Mouse (Mus musculus): ENCODE results near the gene Shisa8.
A peak's percentile ranks its signal among the peaks of the same experiment; 100 is the strongest.

The Shisa8 gene

DNA sequence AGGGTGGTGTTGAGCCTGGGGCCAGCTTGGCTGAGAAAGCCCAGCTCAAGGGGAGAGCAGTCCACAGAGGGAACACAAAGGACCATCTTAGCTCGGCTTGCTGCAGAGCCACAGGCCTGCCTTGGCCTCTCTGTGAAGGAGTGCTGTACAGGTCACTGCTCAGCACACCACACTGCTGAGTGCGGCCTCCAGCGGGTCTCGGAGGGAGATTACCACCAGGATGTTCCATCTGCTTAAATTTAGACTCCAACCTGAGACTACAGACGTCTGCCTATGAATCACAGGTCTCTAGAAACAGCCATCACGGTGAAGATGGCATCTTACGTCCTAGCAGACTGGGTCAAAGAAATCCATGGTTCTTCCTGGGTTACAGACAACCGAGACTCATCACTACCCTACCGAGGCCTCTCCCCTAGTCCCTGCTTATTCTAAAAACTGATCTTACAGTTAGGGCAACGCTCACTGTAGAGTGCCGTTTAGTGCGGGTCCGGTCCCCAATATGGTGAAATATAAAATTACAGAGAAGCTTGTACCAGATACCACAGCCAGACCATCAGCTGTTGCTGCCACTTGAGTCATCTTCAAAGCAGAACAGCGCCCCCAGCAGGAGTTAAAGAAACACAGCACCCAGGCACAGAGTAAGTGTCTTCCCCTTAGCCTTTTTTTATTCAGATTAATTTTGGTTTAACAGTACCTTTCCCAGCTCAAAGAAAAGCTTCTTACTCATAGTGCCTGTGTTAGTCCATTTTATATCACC lies 8.7 kb upstream of the Shisa8 start:
- DNase-seq = no peak

- DNase-seq = no peak
Observed at GRCm38 (mm10) chr15:82220003-82220675, 7.5 kb upstream of the Shisa8 start.

DNA sequence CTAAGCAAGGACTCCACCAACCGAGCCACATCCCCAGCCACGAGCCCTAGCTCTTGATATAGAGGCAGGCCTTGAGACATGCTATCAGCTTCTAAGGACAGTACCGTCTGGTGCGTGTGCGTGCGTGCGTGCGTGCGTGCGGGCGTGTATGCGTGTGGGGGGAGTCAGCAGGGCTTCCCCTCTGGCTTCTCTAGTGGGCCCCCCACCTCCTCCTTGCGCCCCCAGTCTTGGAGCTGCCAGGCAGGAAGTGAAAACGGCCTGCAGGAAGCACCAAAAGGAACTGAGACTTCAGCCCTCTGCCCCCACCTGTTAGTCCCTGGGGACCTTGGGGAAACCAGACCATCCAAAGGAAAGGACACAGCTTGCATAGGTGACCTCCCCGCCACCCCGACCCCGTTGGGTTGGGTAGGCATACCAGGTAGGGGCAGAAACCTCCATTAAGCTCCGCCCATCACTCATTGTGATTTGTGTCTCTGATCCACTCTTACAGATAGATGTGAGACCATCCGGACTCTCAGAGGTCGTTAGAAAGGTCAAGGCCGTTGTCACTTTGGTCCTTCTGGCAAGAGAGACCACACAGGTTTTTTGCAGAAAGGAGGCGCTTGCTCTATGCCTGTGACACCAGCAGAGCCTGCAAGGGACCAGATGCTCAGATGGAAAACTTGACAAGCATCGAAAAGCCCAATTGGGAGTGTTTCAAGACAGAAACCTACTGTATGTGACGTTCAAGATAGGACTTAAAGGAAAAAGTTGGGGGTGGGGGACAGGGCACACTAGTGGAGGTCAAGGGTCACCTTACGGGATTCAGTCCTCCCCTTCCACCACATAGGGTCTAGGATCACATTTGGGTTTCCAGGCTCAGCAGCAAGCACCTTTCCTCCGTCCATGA lies 6.4 kb upstream of the Shisa8 start:
- DNase-seq = no peak

- no peak for DNase-seq
Observed at GRCm38 (mm10) chr15:82217980-82218379, 5.4 kb upstream of the Shisa8 start.

- DNase-seq = no peak
Observed at GRCm38 (mm10) chr15:82217039-82217438, 4.4 kb upstream of the Shisa8 start.

DNA sequence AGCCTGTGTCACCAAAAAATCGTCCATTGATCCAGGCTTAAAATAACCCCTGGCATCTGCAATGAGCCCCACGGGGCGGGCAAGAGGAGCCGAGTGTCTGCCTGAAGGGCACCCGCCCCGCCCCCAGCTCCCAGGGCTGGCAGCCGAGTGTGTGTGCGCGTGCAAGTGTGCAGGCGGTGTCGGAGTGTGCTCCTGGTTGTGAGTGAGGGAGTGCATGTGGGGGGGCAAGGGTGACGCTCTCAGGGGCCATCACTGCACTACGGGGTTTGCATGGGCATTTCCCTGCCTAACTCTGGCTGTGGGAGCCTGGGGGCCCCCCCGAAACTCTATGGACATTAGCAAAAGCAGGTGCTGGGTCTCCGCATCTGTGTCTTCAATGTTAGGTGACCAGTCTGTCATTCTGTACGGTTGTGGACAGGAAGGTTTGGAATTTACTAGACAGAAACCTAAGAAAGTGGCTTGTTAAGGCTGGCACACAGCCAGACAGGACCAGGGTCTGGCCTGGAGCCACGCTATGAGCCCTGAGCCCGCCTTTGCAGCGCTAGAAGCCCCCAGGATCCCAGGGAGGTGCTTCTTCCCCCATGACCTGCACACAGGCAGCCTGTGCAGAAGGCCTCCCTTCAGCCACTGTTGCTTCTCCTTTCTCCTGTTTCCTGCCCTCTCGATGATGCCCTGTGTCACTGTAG lies 3.7 kb upstream of the Shisa8 start:
- DNase-seq = no peak

- DNase-seq = peak; percentile 69
Observed at GRCm38 (mm10) chr15:82215332-82216046, 2.9 kb upstream of the Shisa8 start.

GRCm38 (mm10) chr15:82213222-82213621 lies 607 bp upstream of the Shisa8 start:
- peak; percentile 55 for DNase-seq

DNA sequence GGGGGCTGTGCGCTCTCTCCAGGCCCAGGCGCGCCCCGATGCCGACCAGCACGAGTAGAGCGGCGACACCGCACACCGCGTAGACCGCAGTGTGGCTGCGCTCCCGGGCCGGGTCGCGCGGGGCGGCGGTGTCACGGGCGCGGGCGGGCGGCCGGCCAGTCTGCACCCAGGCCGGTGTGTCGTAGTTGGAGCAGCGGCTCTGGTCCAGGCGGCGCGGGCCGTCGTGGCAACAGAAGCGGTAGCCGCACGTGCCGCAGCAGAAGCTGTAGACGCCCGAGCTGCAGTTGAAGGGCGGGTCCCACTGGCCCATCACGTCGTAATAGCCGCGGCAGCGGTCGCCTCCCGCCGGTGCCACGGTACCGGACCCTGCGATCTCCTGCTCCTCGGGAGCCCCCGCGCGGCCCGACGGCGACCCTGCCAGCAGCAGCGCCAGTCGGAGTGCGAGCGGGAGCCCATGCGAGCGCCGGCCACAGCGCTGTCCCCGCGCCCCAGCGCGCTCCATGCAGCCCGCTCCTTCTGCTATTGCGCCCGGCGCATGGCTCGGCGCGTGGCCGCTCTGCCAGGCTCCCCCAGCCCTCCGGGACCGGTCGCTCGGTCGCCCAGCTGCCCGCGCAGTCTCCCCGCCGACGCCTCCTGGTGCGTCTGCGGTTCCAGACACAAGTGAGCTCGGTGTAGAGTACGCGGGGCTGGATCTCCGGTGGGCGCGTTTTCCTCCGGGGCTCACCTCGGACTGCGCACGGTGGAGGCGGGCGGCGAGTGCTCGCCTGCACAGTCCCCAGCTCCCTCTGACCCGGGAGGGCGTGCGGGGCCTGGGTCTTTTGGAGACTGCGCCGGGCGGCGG lies 484 bp downstream of the Shisa8 start:
- peak; percentile 61 for DNase-seq

DNA sequence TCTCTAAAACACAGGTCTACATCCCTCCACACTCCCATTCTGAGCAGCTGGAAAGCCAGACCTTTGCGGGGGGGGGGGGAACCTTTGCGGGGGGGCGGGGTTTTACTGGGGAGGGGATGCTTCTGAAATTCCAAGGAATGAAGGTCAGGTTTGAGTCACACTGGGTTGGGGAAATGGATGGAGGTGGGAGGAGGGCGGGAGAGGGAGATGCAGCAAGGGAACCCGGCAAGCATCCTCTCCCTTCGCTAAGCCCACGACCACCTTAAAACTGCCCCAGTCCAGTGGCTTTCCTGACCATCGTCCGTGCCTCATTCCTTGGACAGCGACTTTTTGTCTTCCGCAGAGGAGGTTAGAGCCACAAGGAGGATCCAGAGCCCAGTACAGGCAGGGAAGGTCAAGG lies 1.3 kb downstream of the Shisa8 start:
- DNase-seq = no peak

- no peak for DNase-seq
Observed at GRCm38 (mm10) chr15:82210801-82211200, 1.8 kb downstream of the Shisa8 start.

- DNase-seq = peak; percentile 42
Observed at GRCm38 (mm10) chr15:82209295-82210050, 3.1 kb downstream of the Shisa8 start.

DNA sequence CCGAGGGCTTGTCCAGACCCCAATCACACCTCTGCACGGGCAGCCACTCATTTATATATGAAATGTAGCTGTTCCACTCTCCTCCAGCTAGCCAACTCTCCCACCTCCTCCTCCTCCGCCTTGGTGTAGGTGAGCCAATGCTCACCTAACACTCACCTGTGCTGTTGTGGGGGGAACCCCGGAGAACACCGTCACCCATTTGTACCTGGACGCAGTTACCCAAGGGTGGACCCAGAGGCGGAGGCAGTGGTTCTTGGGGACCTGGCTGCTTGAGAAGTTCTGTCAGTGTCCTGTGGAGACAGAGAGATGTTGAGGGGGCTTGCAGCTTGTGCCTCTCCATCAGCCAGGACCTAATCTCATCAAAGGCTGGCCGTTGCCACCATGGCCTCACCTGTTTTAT lies 4.3 kb downstream of the Shisa8 start:
- DNase-seq = no peak

DNA sequence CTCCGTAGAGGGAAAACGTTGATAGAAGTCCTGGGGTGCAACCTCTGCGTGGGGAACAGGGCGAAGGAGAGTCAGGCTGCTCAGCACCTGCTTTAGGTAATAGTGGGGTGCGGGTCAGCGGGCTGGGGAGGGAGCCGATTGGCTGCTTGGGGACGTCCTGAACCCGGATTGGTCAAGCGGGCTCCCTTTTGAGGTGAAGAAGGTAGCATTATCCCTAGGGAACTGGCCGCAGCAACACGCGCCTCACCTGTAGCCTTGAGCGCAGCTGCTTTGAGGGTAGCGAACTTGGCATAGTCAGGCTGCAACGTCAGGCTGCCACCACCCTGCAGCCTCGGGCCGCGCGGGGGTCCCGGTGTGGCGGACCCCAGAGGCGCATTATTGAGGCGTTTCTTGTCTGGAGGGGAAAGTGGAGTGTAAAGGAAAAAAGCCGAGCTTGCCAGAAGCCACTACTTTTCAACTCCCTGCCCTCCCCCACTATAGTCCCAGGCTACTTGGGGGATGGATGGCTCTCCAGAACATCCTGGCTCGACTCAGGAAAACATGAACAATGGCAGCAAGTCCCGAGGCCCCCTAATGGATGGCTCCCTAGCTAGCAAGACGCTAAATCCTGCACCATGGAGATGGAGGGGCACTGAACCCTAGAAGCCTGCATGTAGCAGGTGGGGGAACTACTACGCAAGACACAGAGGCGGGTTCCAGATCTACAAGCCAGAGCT lies 5.0 kb downstream of the Shisa8 start:
- no peak for DNase-seq

GRCm38 (mm10) chr15:82207105-82207459 lies 5.5 kb downstream of the Shisa8 start:
- DNase-seq = no peak

DNA sequence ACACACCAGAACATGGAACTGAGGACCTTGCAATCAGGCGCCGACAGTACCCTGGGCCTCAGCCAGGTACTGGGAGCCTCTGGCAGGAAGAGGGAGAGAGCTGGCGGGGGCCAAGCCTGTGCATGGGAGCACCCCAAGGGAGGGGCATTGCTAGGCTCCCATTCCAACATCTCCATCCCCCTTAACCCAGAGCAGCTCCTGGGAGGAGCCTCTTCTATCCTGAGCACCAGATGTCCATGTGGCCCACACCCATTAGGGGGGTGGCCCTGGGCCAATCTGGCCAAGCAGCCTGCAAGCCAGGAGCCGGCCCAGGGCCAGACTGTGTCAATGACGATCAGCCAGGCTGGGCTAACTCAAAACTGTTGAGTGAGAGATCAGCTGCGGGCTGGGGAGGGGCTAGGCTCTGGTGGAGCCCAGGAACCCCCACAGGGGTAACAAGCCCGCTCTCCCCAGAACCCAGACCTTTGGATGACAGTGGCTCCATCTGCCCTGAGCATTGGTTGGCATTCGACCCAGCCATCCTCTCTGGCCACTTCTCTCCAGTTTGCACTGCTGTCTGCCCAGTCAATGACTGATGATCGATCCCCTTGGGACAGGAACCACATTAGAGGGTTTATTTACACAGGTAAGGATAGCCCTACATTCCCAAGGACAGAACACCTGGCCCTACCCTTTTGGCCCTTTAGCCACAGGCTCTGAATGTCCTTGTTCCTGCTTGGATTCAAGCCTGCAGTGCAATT lies 6.1 kb downstream of the Shisa8 start:
- DNase-seq = peak; percentile 94

- no peak for DNase-seq
Observed at GRCm38 (mm10) chr15:82204680-82205371, 7.8 kb downstream of the Shisa8 start.

DNA sequence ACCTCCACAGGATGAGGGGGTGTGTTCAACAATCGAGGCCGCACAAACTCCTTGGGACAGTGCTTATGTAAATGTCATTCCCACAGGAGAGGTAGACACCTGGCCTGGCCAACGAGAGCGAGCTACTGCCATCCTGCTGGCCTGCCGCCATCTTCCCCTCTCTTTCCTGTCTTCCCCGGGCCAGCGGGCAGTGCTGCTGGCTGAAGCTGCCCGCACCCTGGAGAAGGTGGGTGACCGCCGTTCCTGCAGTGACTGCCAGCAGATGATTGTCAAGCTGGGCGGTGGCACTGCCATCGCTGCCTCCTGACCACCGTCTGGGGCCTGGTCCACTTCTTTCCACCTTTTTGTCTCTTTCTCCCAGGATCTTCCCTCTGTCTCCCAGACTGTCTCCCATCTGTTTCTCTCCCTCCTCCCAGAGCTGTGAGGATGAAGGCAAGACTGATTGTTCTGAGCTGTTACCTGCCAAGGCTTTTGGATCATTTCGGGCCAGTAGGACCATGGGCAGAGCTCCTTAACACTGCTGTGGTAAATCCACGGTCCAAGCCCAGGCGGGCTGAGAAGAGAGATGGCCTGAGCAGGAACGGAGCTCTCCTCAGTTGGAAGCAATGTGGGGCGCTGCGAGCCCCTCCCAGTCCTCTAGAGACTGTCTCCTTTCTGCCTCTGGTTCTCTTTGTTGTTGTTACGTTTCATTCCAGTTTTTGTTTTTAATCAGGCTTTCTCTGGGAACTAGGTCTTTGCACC lies 8.8 kb downstream of the Shisa8 start:
- DNase-seq = peak; percentile 81

All from cerebellum, adult 8-10 months (tissue).